Mouse (Mus musculus): ENCODE measurements around the gene Calr3.

DNA sequence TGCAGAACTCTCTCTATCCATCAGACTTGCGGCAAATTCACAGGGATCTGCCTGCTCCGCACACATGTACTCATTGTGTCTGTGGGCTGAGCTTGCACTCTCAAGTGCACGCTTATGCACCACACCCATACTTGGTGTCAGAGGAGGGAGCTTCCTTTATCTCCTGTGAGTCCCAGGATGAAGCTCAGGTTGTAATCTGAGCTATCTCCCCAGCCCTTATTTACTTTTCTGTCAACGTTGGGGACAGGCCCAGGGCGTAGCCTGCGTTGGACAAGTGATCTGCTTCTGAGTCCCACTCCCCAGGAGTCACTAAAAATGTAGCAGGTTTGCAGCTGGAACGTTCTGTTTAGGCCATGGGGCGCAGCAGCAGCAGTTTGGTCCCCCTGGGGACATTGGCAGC, 7.8 kb upstream of the Calr3 start:
- TF ChIP-seq POLR2A (IDR thresholded peaks at IDR 0.05; ENCODE audit: low read depth, low read length): no peak
- TF ChIP-seq CTCF (IDR thresholded peaks at IDR 0.05; ENCODE audit: extremely low read depth, insufficient read length, insufficient replicate concordance, low read depth, low read length): no peak
